Mouse (Mus musculus): ENCODE measurements around the gene Vamp5. TPM values are rescaled to one million over a fixed set of nuclear protein-coding genes. Genes with fewer than 3 reads are reported as not detected.
A peak's percentile ranks its signal among the peaks of the same experiment; 100 is the strongest.

Vamp5 gene
- polyA plus RNA-seq, 1 experiment from 2014 or later, result 13.7 TPM

DNA sequence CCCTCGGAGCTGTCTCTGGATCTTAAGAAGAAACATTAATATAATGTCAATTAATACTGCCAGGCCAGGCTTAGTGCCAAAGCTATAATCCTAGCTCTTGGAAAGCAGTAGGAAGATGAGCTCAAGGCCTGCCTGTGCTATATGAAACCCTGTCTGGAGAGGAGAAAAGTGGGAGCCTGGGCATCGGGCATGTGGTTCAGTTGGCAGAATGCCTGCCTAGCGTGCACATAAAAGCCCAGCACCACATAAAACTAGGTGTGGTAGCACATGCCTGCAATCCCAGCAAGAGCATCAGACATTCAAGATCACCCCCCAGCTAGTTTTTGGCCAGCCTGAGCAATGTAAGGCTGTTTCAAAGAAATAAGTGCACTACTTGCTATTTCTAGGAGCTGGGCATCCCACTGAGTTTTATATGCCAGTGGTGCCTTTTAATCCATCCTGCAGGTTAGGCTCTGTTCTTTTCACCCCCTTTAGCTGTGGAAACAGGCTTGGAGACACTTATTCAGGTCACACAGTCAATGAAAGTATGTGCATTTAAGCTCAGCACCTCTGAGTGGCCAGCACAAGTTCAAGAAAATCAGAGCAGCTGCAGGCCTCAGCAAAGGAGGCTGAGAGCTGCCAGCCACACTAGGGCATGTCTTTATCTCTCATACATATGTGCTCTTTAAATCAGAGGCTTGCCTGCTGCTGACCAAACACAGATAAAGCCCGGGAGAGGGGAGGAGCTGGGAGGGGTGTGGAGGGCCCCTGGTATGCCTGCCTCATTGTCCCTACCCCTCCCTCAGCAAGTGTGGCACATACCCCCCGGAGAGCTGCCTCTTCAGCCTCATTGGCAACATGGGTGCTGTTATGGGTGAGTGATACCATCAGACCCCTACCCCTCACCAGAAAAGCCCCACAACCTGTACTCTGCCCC lies 22.8 kb downstream of the Vamp5 start:
- H3K9ac ChIP-seq (ENCODE audit: low read depth, low read length), result no peak overlapping the region
- no peaks in the 10 kb centered on the region for H3K36me3 ChIP-seq (ENCODE audit: control insufficient read depth, insufficient read depth, low read length)
- no peak for ATAC-seq (ENCODE audit: low FRiP score)
- no peaks in the 10 kb centered on the region for H3K9me3 ChIP-seq (ENCODE audit: control insufficient read depth, low read length)
- H3K4me3 ChIP-seq (ENCODE audit: low read depth, low read length), result no peak overlapping the region
- DNase-seq (ENCODE audit: low spot score), result no peak
- H3K27ac ChIP-seq (ENCODE audit: low read depth, low read length), result no peak overlapping the region
- no peaks in the 10 kb centered on the region for H3K27me3 ChIP-seq (ENCODE audit: control insufficient read depth, insufficient read depth, low read length)
- no peak overlapping the region for H3K4me2 ChIP-seq (replicated peaks; ENCODE audit: low read depth, low read length)
- peaks cover 6% of the 10 kb centered on the region; the same call in 1 of the 2 replicates for H3K4me1 ChIP-seq (replicated peaks; ENCODE audit: control insufficient read depth, insufficient read depth, low read length)
- 84% methylated on average over 5 of the region's 5 CpGs for WGBS

DNA sequence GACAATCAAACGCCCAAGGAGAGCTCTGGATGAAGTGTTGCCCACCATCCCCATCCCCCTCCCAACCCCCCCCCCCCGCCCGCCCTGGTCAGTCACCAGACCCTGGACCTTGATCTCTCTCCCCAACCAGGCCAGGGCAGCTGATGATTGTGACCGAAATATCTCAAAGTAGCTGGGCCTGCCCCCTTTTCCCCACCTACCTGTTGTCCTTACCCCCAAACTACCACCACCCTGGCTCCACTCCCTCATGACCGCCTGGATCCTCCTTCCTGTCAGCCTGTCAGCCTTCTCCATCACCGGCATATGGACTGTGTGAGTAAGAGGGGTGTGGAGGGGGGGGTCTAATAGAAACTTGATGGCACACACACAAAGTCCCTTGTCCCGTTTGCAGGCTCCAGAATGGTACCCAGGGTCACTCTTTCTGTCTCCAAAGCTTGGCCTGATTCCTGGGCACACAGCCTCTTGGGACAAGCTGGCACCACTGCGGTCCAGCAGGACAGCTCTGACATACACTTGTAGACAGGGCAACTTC lies 24.2 kb downstream of the Vamp5 start:
- H3K4me1 ChIP-seq (replicated peaks; ENCODE audit: control insufficient read depth, insufficient read depth, low read length), result peaks cover 4% of the 10 kb centered on the region; the same call in 1 of the 2 replicates
- H3K4me3 ChIP-seq (ENCODE audit: low read depth, low read length), result peak overlapping the region; percentile 47
- H3K27ac ChIP-seq (ENCODE audit: low read depth, low read length), result no peak overlapping the region
- H3K36me3 ChIP-seq (ENCODE audit: control insufficient read depth, insufficient read depth, low read length), result no peaks in the 10 kb centered on the region
- H3K9me3 ChIP-seq (ENCODE audit: control insufficient read depth, low read length), result no peaks in the 10 kb centered on the region
- ATAC-seq (ENCODE audit: low FRiP score) (peak; percentile 38), DNase-seq (ENCODE audit: low spot score) (no peak)
- H3K27me3 ChIP-seq (ENCODE audit: control insufficient read depth, insufficient read depth, low read length), result no peaks in the 10 kb centered on the region
- peak overlapping the region; percentile 56; the same call in 1 of the 2 replicates for H3K9ac ChIP-seq (ENCODE audit: low read depth, low read length)
- 52% methylated on average over 5 of the region's 8 CpGs for WGBS
- peak overlapping the region; percentile 94 for H3K4me2 ChIP-seq (replicated peaks; ENCODE audit: low read depth, low read length)

DNA sequence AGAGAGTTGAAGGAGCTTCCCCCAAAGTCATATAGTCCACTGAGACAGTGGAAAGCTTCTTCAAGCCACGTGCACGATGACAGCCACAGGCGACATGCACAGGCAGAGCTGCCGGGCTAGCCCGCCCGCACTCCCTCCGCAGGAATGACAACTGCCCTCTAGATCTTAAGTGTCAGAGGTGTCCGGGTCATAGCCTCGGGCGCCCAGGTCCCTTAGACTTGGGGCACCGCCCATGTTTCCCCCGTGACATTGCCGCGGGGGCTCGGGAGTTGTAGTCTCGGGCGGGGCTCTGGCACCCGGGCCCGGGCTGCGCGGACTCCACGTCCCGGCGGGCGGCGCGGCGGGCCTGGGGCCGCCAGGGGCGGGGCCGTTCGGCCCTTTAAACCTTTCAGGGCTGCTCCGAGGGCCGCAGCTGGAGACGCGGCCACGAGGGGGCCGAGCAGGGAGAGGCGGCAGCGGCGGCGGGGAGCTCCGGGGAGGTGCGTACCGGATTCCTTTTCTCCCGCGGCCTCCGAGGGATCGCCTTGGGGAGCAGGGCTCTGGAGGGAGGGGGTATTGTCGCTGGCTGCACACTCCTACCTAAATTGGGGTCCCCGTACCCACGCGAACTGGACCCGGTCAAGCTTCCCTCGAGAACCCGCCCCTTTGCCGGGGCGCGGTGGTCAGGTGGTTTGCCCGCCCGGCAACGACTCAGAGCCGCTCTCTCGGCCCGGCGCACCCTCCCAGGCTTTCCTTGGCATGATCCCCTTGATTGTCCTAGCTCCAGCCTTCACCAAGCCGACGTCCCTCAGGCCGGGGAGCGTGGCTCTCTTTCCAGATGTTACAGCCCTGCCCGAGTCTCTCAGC lies 25.0 kb downstream of the Vamp5 start, which contains the start of gene Tmem150a:
Gene Tmem150a, plus strand, starts transcription at position 382 of the 846 bp plus-strand sequence.
- Histone ChIP-seq H3K4me1 (replicated peaks; ENCODE audit: control insufficient read depth, insufficient read depth, low read length) (peaks cover 4% of the 10 kb centered on the region; the same call in 1 of the 2 replicates), H3K9ac (ENCODE audit: low read depth, low read length) (peak within 1 kb of the TSS; percentile 56), H3K27ac (ENCODE audit: low read depth, low read length) (no peak within 1 kb of the TSS), H3K9me3 (ENCODE audit: control insufficient read depth, low read length) (no peaks in the 10 kb centered on the region), H3K4me2 (replicated peaks; ENCODE audit: low read depth, low read length) (peak within 1 kb of the TSS; percentile 94), H3K36me3 (ENCODE audit: control insufficient read depth, insufficient read depth, low read length) (no peaks in the 10 kb centered on the region), H3K27me3 (ENCODE audit: control insufficient read depth, insufficient read depth, low read length) (no peaks in the 10 kb centered on the region), H3K4me3 (ENCODE audit: low read depth, low read length) (peak within 1 kb of the TSS; percentile 47)
- WGBS, result under 1% methylated on average over 56 of the region's 71 CpGs
- ATAC-seq (ENCODE audit: low FRiP score) (peak; percentile 89), DNase-seq (ENCODE audit: low spot score) (peak; percentile 82)

DNA sequence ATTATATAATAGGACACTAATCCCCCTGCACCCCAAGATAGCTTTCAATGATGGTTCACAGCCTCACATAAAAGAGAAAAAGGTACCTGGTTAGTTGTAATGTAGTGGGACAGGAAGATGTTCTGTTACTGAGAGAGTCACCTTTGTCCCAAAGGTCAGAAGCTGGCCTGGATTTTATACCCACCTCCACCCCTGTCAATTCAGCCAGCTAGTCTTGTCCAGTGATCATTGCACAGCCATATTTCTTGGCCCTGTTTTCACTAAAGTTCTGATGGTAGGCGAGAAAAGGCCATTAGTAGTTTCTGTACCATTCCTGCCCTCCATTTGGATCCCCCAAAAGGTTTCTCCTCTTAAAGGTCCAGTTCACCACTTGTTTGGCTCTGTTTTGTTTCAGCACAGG lies 26.2 kb downstream of the Vamp5 start:
- H3K36me3 ChIP-seq (ENCODE audit: control insufficient read depth, insufficient read depth, low read length), result no peaks in the 10 kb centered on the region
- DNase-seq (ENCODE audit: low spot score) (no peak), ATAC-seq (ENCODE audit: low FRiP score) (no peak)
- no peaks in the 10 kb centered on the region for H3K9me3 ChIP-seq (ENCODE audit: control insufficient read depth, low read length)
- H3K9ac ChIP-seq (ENCODE audit: low read depth, low read length), result no peak overlapping the region
- peaks cover 4% of the 10 kb centered on the region; the same call in 1 of the 2 replicates for H3K4me1 ChIP-seq (replicated peaks; ENCODE audit: control insufficient read depth, insufficient read depth, low read length)
- no peak overlapping the region for H3K27ac ChIP-seq (ENCODE audit: low read depth, low read length)
- H3K4me3 ChIP-seq (ENCODE audit: low read depth, low read length), result no peak overlapping the region
- no peaks in the 10 kb centered on the region for H3K27me3 ChIP-seq (ENCODE audit: control insufficient read depth, insufficient read depth, low read length)
- H3K4me2 ChIP-seq (replicated peaks; ENCODE audit: low read depth, low read length), result no peak overlapping the region
- 86% methylated on average over 1 of the region's 1 CpGs for WGBS

DNA sequence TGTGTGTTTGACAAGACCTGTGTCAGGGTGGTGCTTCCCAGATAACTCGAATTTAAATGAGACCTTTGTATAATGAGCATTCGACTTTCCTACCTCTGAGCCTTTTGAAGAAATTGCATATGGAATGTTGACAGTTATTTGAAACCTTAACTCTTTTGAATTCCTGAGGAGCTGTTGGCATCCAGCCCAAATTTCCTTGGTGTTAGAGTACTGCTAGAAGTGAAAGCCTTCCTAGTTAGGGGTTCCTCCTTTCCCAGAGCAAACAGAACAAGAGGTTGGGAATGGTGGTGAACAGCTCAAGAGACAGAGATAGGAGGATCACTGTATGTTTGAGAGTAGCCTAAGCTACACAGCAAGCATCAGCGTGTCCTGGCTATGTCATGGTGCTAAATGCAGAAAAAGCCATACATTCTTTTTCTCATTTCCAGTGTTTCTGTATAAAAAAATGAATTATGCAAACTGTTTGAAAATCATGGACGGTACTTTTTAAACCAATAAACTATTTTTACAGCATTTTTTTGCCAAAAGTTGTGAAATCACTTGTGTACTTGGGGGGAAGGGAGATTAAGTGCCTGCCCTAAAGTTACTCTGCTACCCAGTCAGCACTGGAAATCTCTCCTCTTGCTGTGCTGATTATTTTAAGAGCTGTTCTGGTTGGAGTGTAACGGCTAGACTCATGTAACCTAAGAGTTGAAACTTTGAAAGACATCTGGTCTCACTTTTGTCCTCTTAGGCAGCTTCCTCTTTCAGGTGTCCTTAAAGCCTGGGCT lies 27.4 kb downstream of the Vamp5 start:
- no peak overlapping the region for H3K9ac ChIP-seq (ENCODE audit: low read depth, low read length)
- DNase-seq (ENCODE audit: low spot score), result no peak
- WGBS, result 73% methylated on average over 5 of the region's 5 CpGs
- no peak overlapping the region for H3K4me2 ChIP-seq (replicated peaks; ENCODE audit: low read depth, low read length)
- H3K27me3 ChIP-seq (ENCODE audit: control insufficient read depth, insufficient read depth, low read length), result no peaks in the 10 kb centered on the region
- no peak overlapping the region for H3K27ac ChIP-seq (ENCODE audit: low read depth, low read length)
- no peak for ATAC-seq (ENCODE audit: low FRiP score)
- H3K36me3 ChIP-seq (ENCODE audit: control insufficient read depth, insufficient read depth, low read length), result no peaks in the 10 kb centered on the region
- H3K4me1 ChIP-seq (replicated peaks; ENCODE audit: control insufficient read depth, insufficient read depth, low read length), result peaks cover 10% of the 10 kb centered on the region
- no peaks in the 10 kb centered on the region for H3K9me3 ChIP-seq (ENCODE audit: control insufficient read depth, low read length)
- H3K4me3 ChIP-seq (ENCODE audit: low read depth, low read length), result no peak overlapping the region

DNA sequence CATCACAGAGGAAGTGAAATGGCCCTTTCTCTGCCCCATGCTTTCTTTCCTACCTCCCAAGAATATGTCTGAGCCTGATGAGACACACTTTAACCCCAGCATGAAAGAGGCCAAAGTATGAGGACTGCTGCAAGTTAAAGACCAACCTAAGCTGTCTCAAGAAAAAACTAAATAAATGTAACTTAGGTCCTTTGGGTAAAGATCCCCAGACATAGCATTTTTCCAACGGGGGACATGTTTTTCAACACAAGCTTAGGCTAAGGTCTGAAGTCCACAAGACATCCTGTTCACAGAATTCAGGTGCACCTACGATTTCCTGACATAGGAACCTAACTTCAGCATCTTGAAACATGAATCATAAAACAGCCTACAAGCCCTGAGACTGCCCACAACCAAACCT lies 30.1 kb downstream of the Vamp5 start:
- Histone ChIP-seq H3K9ac (ENCODE audit: low read depth, low read length) (no peak overlapping the region), H3K4me3 (ENCODE audit: low read depth, low read length) (no peak overlapping the region), H3K36me3 (ENCODE audit: control insufficient read depth, insufficient read depth, low read length) (no peaks in the 10 kb centered on the region), H3K4me2 (replicated peaks; ENCODE audit: low read depth, low read length) (no peak overlapping the region), H3K9me3 (ENCODE audit: control insufficient read depth, low read length) (no peaks in the 10 kb centered on the region), H3K27me3 (ENCODE audit: control insufficient read depth, insufficient read depth, low read length) (no peaks in the 10 kb centered on the region), H3K4me1 (replicated peaks; ENCODE audit: control insufficient read depth, insufficient read depth, low read length) (peaks cover 10% of the 10 kb centered on the region), H3K27ac (ENCODE audit: low read depth, low read length) (no peak overlapping the region)
- 97% methylated on average over 2 of the region's 2 CpGs for WGBS
- DNase-seq (ENCODE audit: low spot score) (no peak), ATAC-seq (ENCODE audit: low FRiP score) (no peak)

DNA sequence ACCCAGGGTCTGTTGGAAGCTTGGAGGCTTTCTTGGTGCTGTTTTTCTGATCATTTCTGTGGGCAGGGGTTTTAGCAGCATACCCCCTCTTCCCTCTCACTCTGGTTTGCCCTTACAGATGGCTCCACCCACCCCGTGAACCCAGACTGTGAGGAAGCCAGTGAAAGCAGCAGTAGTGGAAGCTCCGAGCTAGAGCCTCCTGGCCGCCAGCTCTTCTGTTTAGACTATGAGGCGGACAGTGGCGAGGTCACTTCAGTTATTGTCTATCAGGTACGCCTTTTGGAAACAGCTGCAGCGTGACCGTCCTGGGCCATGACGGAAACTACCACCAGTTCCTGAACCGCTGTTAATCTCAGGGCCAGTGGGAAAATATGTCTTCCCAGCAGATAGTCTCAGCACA lies 31.9 kb downstream of the Vamp5 start:
- Histone ChIP-seq H3K27me3 (ENCODE audit: control insufficient read depth, insufficient read depth, low read length) (no peaks in the 10 kb centered on the region), H3K36me3 (ENCODE audit: control insufficient read depth, insufficient read depth, low read length) (no peaks in the 10 kb centered on the region), H3K9ac (ENCODE audit: low read depth, low read length) (no peak overlapping the region; the same call in 1 of the 2 replicates), H3K9me3 (ENCODE audit: control insufficient read depth, low read length) (no peaks in the 10 kb centered on the region), H3K4me1 (replicated peaks; ENCODE audit: control insufficient read depth, insufficient read depth, low read length) (peaks cover 6% of the 10 kb centered on the region), H3K4me3 (ENCODE audit: low read depth, low read length) (no peak overlapping the region; the same call in 1 of the 2 replicates), H3K27ac (ENCODE audit: low read depth, low read length) (no peak overlapping the region), H3K4me2 (replicated peaks; ENCODE audit: low read depth, low read length) (no peak overlapping the region; the same call in 1 of the 2 replicates)
- DNase-seq (ENCODE audit: low spot score) (no peak), ATAC-seq (ENCODE audit: low FRiP score) (no peak)
- 83% methylated on average over 10 of the region's 10 CpGs for WGBS

Data from hindbrain, embryonic 11.5 days (tissue).